Mouse (Mus musculus): Measurements from ENCODE around the gene Szrd1.

The Szrd1 gene

GRCm38 (mm10) chr4:141175783-141176182 is 36.2 kb upstream of the Szrd1 start:
- Histone ChIP-seq H3K27me3 (ENCODE audit: insufficient read depth, low read length) (no peaks in the 10 kb centered on the region), H3K9me3 (ENCODE audit: low read length) (no peaks in the 10 kb centered on the region), H3K36me3 (ENCODE audit: insufficient read depth, low read length) (peaks cover 89% of the 10 kb centered on the region), H3K4me1 (replicated peaks; ENCODE audit: low read depth, low read length) (peaks cover 8% of the 10 kb centered on the region), H3K4me3 (replicated peaks; ENCODE audit: low read length) (no peak overlapping the region)
- TF ChIP-seq POU5F1 (IDR thresholded peaks at IDR 0.05; ENCODE audit: borderline replicate concordance, low read length) (no peak), NANOG (IDR thresholded peaks at IDR 0.05; ENCODE audit: borderline replicate concordance, low read length) (no peak), CTCF (conservative IDR thresholded peaks at IDR 0.05; ENCODE audit: low read length) (no peak)

- TF ChIP-seq CTCF (conservative IDR thresholded peaks at IDR 0.05; ENCODE audit: low read length) (no peak), POU5F1 (IDR thresholded peaks at IDR 0.05; ENCODE audit: borderline replicate concordance, low read length) (no peak), NANOG (IDR thresholded peaks at IDR 0.05; ENCODE audit: borderline replicate concordance, low read length) (no peak)
- peaks cover 12% of the 10 kb centered on the region for H3K4me1 ChIP-seq (replicated peaks; ENCODE audit: low read depth, low read length)
These were observed 32.5 kb upstream of the Szrd1 start for GRCm38 (mm10) chr4:141172121-141172520.

GRCm38 (mm10) chr4:141167156-141167555 is 27.6 kb upstream of the Szrd1 start:
- no peaks in the 10 kb centered on the region for H3K9me3 ChIP-seq (ENCODE audit: low read length)
- TF ChIP-seq NANOG (IDR thresholded peaks at IDR 0.05; ENCODE audit: borderline replicate concordance, low read length) (no peak), POU5F1 (IDR thresholded peaks at IDR 0.05; ENCODE audit: borderline replicate concordance, low read length) (no peak), CTCF (conservative IDR thresholded peaks at IDR 0.05; ENCODE audit: low read length) (peak; percentile 66)
- peak overlapping the region; percentile 68; the same call in 1 of the 2 replicates for H3K4me3 ChIP-seq (replicated peaks; ENCODE audit: low read length)
- H3K4me1 ChIP-seq (replicated peaks; ENCODE audit: low read depth, low read length): peaks cover 55% of the 10 kb centered on the region
- no peaks in the 10 kb centered on the region for H3K27me3 ChIP-seq (ENCODE audit: insufficient read depth, low read length)
- H3K36me3 ChIP-seq (ENCODE audit: insufficient read depth, low read length): peaks cover 54% of the 10 kb centered on the region

More at GRCm38 (mm10) chr4:141172121-141172520, 32.5 kb upstream of the Szrd1 start:
- no peak overlapping the region for H3K4me3 ChIP-seq (replicated peaks; ENCODE audit: low read length)
- no peaks in the 10 kb centered on the region for H3K9me3 ChIP-seq (ENCODE audit: low read length)
- peaks cover 90% of the 10 kb centered on the region for H3K36me3 ChIP-seq (ENCODE audit: insufficient read depth, low read length)
- no peaks in the 10 kb centered on the region for H3K27me3 ChIP-seq (ENCODE audit: insufficient read depth, low read length)

- H3K36me3 ChIP-seq (ENCODE audit: insufficient read depth, low read length): peaks cover 46% of the 10 kb centered on the region
- no peaks in the 10 kb centered on the region for H3K27me3 ChIP-seq (ENCODE audit: insufficient read depth, low read length)
- H3K9me3 ChIP-seq (ENCODE audit: low read length): no peaks in the 10 kb centered on the region
- TF ChIP-seq NANOG (IDR thresholded peaks at IDR 0.05; ENCODE audit: borderline replicate concordance, low read length) (peak; percentile 52; the same call in 1 of the 2 replicates), POU5F1 (IDR thresholded peaks at IDR 0.05; ENCODE audit: borderline replicate concordance, low read length) (peak; percentile 32; the same call in 1 of the 2 replicates), CTCF (conservative IDR thresholded peaks at IDR 0.05; ENCODE audit: low read length) (peak; percentile 9; the same call in 1 of the 2 replicates)
- peak overlapping the region; percentile 68 for H3K4me3 ChIP-seq (replicated peaks; ENCODE audit: low read length)
- peaks cover 68% of the 10 kb centered on the region for H3K4me1 ChIP-seq (replicated peaks; ENCODE audit: low read depth, low read length)
These were observed 26.2 kb upstream of the Szrd1 start for GRCm38 (mm10) chr4:141165744-141166292.

GRCm38 (mm10) chr4:141163729-141164128 is 24.2 kb upstream of the Szrd1 start:
- peaks cover 31% of the 10 kb centered on the region for H3K36me3 ChIP-seq (ENCODE audit: insufficient read depth, low read length)
- H3K27me3 ChIP-seq (ENCODE audit: insufficient read depth, low read length): no peaks in the 10 kb centered on the region
- H3K4me3 ChIP-seq (replicated peaks; ENCODE audit: low read length): peak overlapping the region; percentile 68; the same call in 1 of the 2 replicates
- H3K4me1 ChIP-seq (replicated peaks; ENCODE audit: low read depth, low read length): peaks cover 89% of the 10 kb centered on the region
- TF ChIP-seq CTCF (conservative IDR thresholded peaks at IDR 0.05; ENCODE audit: low read length): no peak
- TF ChIP-seq POU5F1 (IDR thresholded peaks at IDR 0.05; ENCODE audit: borderline replicate concordance, low read length): no peak
- no peak for TF ChIP-seq NANOG (IDR thresholded peaks at IDR 0.05; ENCODE audit: borderline replicate concordance, low read length)
- no peaks in the 10 kb centered on the region for H3K9me3 ChIP-seq (ENCODE audit: low read length)

- TF ChIP-seq NANOG (IDR thresholded peaks at IDR 0.05; ENCODE audit: borderline replicate concordance, low read length) (no peak), CTCF (conservative IDR thresholded peaks at IDR 0.05; ENCODE audit: low read length) (no peak), POU5F1 (IDR thresholded peaks at IDR 0.05; ENCODE audit: borderline replicate concordance, low read length) (no peak)
- peaks cover 96% of the 10 kb centered on the region for H3K4me1 ChIP-seq (replicated peaks; ENCODE audit: low read depth, low read length)
- H3K36me3 ChIP-seq (ENCODE audit: insufficient read depth, low read length): peaks cover 35% of the 10 kb centered on the region
- H3K4me3 ChIP-seq (replicated peaks; ENCODE audit: low read length): no peak overlapping the region
- H3K9me3 ChIP-seq (ENCODE audit: low read length): no peaks in the 10 kb centered on the region
- H3K27me3 ChIP-seq (ENCODE audit: insufficient read depth, low read length): no peaks in the 10 kb centered on the region
These were observed 22.2 kb upstream of the Szrd1 start for GRCm38 (mm10) chr4:141161699-141162208.

- Histone ChIP-seq H3K4me1 (replicated peaks; ENCODE audit: low read depth, low read length) (peaks cover 94% of the 10 kb centered on the region), H3K4me3 (replicated peaks; ENCODE audit: low read length) (no peak overlapping the region), H3K9me3 (ENCODE audit: low read length) (no peaks in the 10 kb centered on the region), H3K36me3 (ENCODE audit: insufficient read depth, low read length) (peaks cover 40% of the 10 kb centered on the region), H3K27me3 (ENCODE audit: insufficient read depth, low read length) (no peaks in the 10 kb centered on the region)
- TF ChIP-seq NANOG (IDR thresholded peaks at IDR 0.05; ENCODE audit: borderline replicate concordance, low read length) (no peak), CTCF (conservative IDR thresholded peaks at IDR 0.05; ENCODE audit: low read length) (no peak), POU5F1 (IDR thresholded peaks at IDR 0.05; ENCODE audit: borderline replicate concordance, low read length) (no peak)
These were observed 20.6 kb upstream of the Szrd1 start for GRCm38 (mm10) chr4:141160193-141160592.

GRCm38 (mm10) chr4:141159666-141160065 is 20.1 kb upstream of the Szrd1 start:
- Histone ChIP-seq H3K36me3 (ENCODE audit: insufficient read depth, low read length) (peaks cover 45% of the 10 kb centered on the region), H3K27me3 (ENCODE audit: insufficient read depth, low read length) (no peaks in the 10 kb centered on the region), H3K4me1 (replicated peaks; ENCODE audit: low read depth, low read length) (peaks cover 96% of the 10 kb centered on the region), H3K4me3 (replicated peaks; ENCODE audit: low read length) (no peak overlapping the region), H3K9me3 (ENCODE audit: low read length) (no peaks in the 10 kb centered on the region)
- no peak for TF ChIP-seq CTCF (conservative IDR thresholded peaks at IDR 0.05; ENCODE audit: low read length)
- TF ChIP-seq NANOG (IDR thresholded peaks at IDR 0.05; ENCODE audit: borderline replicate concordance, low read length): no peak
- no peak for TF ChIP-seq POU5F1 (IDR thresholded peaks at IDR 0.05; ENCODE audit: borderline replicate concordance, low read length)

Data from E14TG2a.4 (cell line).